Mouse (Mus musculus) embryonic stem cell, embryonic (primary cell): ENCODE data around the gene Uba2.

ENCODE experiments used
- CTCF ChIA-PET, 4 experiments: fragments of 300-600 bp in 2 of 4; fragments of 350-600 bp in 2 of 4; sonication (Branson Sonifier 250); formaldehyde crosslinking; loops; one replicate each; lab custom pipeline; 2022; ENCODE audit warnings: inconsistent platforms in 2 of 4; lab: Charles Lee
- POLR2A ChIA-PET, 4 experiments: fragments of 300-600 bp in 2 of 4; fragments of 350-600 bp in 2 of 4; sonication (Branson Sonifier 250); formaldehyde crosslinking; loops; one replicate each; lab custom pipeline; 2022; ENCODE audit warnings: antibody characterized with exemption in 4 of 4, inconsistent platforms in 1 of 4; lab: Charles Lee

Uba2 gene

DNA sequence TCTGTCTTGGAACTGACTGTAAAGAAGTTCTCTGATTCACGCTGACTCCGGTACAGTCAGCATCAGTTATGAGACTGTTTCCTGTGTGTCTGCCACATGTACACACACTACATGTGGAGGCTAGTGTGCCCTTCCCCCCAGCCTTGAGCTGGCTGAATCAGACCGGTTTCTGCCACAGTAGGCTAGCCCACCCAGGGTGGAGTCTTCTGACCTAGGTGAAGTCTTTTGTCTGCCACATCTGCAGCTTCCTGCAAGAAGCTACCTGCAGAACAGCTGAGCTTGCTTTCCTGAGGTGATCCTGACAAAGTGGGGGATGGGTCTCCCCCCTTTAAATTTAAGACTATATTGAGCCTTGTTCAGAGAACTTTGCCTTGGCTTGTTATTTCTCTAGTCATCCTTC is at the start of gene Uba2:
Gene Uba2, minus strand, starts transcription at position 146 of the 400 bp plus-strand sequence.
- CTCF ChIA-PET: interaction anchor here in 2 of 4 experiments (1.0 to 2.0 kb wide), 3 partner anchors 14 to 27 kb away, joined by 3 to 8 read pairs (median 7); partner anchors contain the start of gene Pdcd2l (in 1 of the 2)
- POLR2A ChIA-PET: interaction anchor here (0.6 to 7.6 kb wide), 56 partner anchors 9 to 401 kb away, joined by 3 to 50 read pairs (median 5); partner anchors contain the start of genes Pdcd2l (in 3 of the 4), Gpi1 (in 2 of the 4) and Wtip (in 1 of the 4)

GRCm38 (mm10) chr7:34218496-34218895 is 49.1 kb upstream of the Uba2 start:
- ChIA-PET POLR2A (interaction anchor here (0.6 to 5.5 kb wide), 15 partner anchors 8 to 83 kb away, joined by 3 to 37 read pairs (median 4); partner anchors contain the start of genes Gpi1 (in 2 of the 4) and Uba2 (in 2 of the 4)), CTCF (interaction anchor here in 1 of 4 experiments (0.6 kb wide), 1 partner anchor 20 kb away, joined by 12 read pairs; no protein-coding TSS in a partner anchor)

DNA sequence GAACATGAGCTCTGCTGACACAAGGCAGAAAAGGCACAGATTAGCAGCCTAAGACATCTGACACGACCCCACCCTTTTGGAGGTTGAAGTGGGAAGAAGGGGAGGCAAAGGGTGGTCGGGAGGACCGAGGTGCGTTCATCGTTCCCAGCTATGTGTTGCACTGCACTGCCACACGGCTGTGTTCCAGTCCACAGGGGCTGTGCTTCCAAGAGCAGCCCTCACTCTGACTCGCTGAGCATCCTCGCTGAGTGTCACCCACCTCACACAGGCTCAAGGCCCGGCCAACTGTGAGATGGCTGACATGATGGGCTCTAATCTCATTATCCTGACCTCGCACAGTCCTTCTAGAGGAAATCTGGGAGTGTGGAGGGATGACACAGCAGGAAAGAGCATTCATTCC is 47.1 kb upstream of the Uba2 start:
- CTCF ChIA-PET: interaction anchor here in 2 of 4 experiments (0.6 to 1.0 kb wide), 3 partner anchors 9 to 18 kb away, joined by 5 to 9 read pairs (median 8); no protein-coding TSS in a partner anchor
- POLR2A ChIA-PET: interaction anchor here (0.7 to 4.3 kb wide), 15 partner anchors 8 to 174 kb away, joined by 3 to 37 read pairs (median 5); partner anchors contain the start of genes Gpi1 (in 2 of the 4) and Pdcd2l (in 1 of the 4)

DNA sequence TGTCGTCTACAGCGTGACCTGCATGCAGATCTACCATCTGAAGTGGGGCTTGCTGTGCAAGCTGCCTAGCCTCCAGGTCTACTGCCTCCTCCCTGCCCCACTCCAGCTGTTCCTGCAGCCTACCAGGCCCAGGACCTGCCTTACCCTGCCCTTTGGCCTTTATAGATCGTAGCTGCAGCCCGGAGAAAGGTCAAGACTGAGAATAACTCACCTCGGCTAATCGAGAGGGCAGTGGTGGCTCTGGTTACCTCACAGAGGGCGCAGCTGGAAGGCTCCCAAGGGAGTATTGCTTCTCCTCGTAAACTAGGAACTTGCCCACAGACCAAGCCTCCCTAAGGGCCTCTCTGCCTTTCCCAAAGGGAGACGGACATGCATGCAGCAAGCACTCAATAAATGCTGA is 46.1 kb upstream of the Uba2 start:
- POLR2A ChIA-PET: interaction anchor here in 3 of 4 experiments (0.6 to 4.3 kb wide), 17 partner anchors 8 to 175 kb away, joined by 3 to 37 read pairs (median 4); partner anchors contain the start of genes Gpi1 (in 2 of the 3) and Pdcd2l (in 1 of the 3)
- CTCF ChIA-PET: no interaction called here

- ChIA-PET CTCF (no interaction called here), POLR2A (interaction anchor here in 3 of 4 experiments (1.1 to 6.4 kb wide), 17 partner anchors 7 to 74 kb away, joined by 3 to 37 read pairs (median 4); partner anchors contain the start of genes Gpi1 (in 2 of the 3) and Uba2 (in 1 of the 3))
Measured at GRCm38 (mm10) chr7:34214644-34215043, 45.2 kb upstream of the Uba2 start.

GRCm38 (mm10) chr7:34213281-34213680 is 43.9 kb upstream of the Uba2 start:
- ChIA-PET POLR2A (interaction anchor here in 3 of 4 experiments (0.6 to 6.4 kb wide), 20 partner anchors 9 to 176 kb away, joined by 3 to 37 read pairs (median 4); partner anchors contain the start of genes Gpi1 (in 2 of the 3) and Wtip (in 1 of the 3)), CTCF (interaction anchor here in 1 of 4 experiments (0.5 kb wide), 1 partner anchor 14 kb away, joined by 4 read pairs; no protein-coding TSS in a partner anchor)

DNA sequence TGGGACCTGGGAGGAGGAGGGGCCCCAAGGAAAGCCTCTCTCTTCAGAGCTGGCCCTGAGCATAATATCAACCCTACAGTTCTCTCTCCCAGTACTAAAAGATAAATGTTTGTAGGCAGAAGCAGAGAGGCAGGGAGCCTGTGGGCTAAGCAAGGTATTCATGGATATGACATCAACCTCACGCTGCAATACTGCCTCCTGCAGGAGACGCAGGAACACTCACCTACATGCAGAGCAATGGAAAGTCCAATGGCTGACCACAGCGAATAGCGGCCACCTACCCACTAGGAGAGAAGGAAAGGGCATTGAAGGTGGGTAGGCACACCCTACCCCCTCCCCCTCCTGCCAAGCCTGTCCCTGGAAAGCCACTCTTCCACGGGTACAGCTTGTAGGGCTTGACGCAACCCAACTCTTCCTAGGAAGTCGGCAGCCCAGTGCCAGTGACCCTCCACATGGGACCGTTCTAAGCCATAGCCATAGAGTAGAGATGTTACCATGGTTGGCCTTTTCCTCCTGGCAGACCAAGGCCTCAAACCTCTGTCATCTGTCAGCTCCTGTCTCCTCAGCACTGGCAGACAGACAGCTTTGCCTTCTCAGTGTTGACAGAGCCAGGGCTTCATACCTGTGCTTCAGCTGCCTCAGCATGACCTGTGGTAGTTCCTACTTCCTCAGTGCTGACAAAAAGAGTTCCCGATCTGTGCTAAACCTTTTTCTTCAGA is 38.8 kb upstream of the Uba2 start:
- ChIA-PET CTCF (interaction anchor here in 3 of 4 experiments (0.7 to 1.6 kb wide), 5 partner anchors 9 to 750 kb away, joined by 3 to 8 read pairs (median 4); partner anchors contain the start of gene Pdcd2l (in 2 of the 3)), POLR2A (interaction anchor here in 3 of 4 experiments (0.7 to 6.4 kb wide), 15 partner anchors 9 to 158 kb away, joined by 3 to 37 read pairs (median 4); partner anchors contain the start of gene Pdcd2l (in 3 of the 3))

DNA sequence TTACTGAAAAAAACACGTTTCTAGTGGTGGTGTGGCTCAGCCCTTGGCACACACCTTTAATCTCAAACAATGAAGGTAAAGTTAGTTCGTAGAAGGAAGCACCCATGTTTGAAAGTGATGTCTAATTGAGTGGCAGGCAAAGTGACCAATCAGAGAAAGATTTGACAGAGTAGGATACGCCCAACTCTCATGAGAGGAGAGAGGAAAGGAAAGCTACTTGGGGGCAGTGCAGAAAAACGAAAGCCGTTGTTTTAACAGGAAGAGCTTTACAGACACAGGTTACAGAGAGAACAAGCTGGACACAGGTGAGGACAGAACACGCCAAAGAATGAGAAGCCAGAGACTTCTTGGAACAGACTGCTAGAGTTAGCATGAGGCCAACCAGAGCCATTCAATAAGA is 36.9 kb upstream of the Uba2 start:
- CTCF ChIA-PET: interaction anchor here in 1 of 4 experiments (1.5 kb wide), 1 partner anchor 10 kb away, joined by 5 read pairs; no protein-coding TSS in a partner anchor
- POLR2A ChIA-PET: interaction anchor here (0.6 to 3.0 kb wide), 23 partner anchors 8 to 57 kb away, joined by 3 to 17 read pairs (median 4); partner anchors contain the start of genes Pdcd2l (in 3 of the 4), Gpi1 (in 1 of the 4) and Uba2 (in 1 of the 4)

DNA sequence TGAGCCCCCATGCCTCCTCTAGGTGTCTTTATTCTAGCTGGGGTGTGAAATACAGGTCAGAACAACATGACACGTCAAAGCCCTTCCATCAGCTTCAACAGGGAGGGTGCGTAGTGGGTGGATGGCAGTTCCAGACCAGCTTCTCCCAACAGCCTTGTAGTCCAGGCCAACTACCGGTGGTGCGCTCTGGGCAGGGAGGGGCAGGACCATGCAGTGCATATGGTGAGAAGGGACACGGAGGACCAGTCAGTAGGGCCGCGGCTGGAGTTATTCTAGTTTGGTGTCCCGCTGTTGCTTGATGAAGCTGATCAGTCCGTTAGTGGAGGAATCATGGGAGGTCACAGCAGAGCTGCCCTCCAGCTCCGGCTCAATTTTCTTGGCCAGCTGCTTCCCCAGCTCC is 32.7 kb upstream of the Uba2 start:
- ChIA-PET CTCF (interaction anchor here in 1 of 4 experiments (0.6 to 0.7 kb wide), 2 partner anchors 48 to 74 kb away, joined by 3 read pairs; no protein-coding TSS in a partner anchor), POLR2A (interaction anchor here (0.6 to 3.6 kb wide), 9 partner anchors 9 to 70 kb away, joined by 3 to 11 read pairs (median 4); partner anchors contain the start of gene Gpi1 (in 1 of the 4))

DNA sequence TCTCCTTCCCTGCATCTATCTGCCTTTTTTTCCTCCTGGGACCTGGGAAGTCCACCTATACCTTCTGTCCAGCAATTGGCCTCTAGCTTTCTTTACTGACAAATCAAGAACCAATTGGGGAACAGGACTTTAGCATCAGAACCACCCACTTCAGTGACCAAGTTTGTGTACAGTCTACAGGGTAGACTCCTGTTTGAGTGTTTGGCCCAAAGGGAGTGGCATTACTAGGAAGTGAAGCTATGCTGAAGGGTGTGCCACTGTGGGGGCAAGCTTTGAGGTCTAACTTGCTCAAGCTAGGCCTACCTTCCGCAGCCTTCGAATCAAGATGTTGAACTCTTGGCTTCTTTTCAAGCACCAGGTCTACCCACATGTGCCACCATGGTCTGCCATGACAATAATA is 31.4 kb upstream of the Uba2 start:
- ChIA-PET POLR2A (interaction anchor here (0.6 to 3.6 kb wide), 18 partner anchors 9 to 115 kb away, joined by 3 to 16 read pairs (median 4); partner anchors contain the start of genes Gpi1 (in 2 of the 4) and Uba2 (in 1 of the 4)), CTCF (no interaction called here)

DNA sequence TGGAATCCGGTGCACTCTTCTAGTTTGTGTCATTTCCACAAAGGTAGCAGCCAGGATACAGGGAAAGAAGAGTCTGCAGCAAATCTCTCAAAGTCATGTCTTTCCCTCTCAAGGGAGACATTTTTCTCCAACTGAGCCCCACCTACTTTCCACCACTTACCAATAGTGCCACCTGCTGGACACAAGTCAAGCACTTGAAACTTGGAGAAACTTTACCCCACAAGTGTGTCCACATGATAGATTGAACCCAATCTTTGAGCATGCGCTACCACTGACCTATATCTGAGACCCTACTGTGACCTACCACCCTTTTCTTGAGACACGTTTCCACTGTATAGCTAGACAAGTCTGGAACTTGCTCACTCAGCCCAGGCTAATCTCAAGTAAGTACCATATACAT is 28.9 kb upstream of the Uba2 start:
- POLR2A ChIA-PET: interaction anchor here in 3 of 4 experiments (0.7 to 1.3 kb wide), 5 partner anchors 8 to 113 kb away, joined by 3 to 5 read pairs (median 3); no protein-coding TSS in a partner anchor
- CTCF ChIA-PET: interaction anchor here in 2 of 4 experiments (0.6 to 0.7 kb wide), 3 partner anchors 10 to 350 kb away, joined by 3 to 9 read pairs (median 4); no protein-coding TSS in a partner anchor

DNA sequence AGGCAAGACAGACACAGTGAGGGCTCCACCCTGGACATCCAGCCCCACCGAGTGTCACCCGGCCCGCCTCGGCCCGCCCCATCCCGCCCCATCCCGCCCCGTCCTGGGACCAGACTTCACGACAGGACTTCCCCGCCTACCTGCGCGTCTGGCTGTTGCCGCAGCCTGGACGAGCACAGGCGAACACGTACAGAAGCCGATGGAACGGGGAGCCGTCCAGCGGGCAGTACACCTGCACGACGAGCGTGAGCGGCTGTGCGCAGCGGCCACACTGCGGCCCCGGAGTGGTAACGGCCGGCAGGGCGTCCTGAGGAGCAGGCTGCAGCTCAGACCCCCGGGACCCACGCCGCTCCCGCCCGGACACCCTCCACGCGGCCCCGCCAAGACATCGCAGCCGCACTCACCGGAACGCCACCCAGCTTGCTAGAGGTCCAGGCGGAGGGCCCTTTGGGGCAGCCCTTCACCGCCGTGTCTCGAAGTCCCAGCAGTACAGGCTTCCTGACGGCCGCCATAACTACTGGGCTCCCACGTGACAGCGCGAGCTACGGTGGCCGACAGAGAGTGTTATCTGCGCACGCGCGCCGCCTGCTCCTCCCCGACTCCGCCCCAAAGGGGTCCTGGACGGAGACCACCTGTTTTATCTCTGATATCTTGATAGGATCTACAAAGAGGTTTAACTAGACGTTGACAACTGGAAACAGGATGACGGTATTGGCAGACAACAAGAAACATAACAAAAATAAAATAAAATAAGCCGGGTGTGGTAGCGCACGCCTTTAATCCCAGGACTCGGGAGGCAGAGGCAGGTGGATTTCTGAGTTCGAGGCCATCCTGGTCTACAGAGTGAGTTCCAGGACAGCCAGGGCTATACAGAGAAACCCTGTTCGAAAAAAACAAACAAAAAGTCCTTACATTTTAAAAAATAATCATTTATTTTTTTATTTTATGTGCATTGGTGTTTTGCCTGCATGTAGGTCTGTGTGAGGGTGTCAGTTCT is 27.0 kb upstream of the Uba2 start, which contains the start of gene Pdcd2l:
Gene Pdcd2l, minus strand, starts transcription at position 530 of the 997 bp plus-strand sequence.
- ChIA-PET POLR2A (interaction anchor here (0.6 to 6.2 kb wide), 40 partner anchors 9 to 473 kb away, joined by 3 to 50 read pairs (median 4); partner anchors contain the start of genes Uba2 (in 3 of the 4) and Gpi1 (in 2 of the 4)), CTCF (interaction anchor here in 2 of 4 experiments (0.5 to 1.4 kb wide), 10 partner anchors 12 to 119 kb away, joined by 3 to 5 read pairs (median 3); partner anchors contain the start of gene Uba2 (in 1 of the 2))

DNA sequence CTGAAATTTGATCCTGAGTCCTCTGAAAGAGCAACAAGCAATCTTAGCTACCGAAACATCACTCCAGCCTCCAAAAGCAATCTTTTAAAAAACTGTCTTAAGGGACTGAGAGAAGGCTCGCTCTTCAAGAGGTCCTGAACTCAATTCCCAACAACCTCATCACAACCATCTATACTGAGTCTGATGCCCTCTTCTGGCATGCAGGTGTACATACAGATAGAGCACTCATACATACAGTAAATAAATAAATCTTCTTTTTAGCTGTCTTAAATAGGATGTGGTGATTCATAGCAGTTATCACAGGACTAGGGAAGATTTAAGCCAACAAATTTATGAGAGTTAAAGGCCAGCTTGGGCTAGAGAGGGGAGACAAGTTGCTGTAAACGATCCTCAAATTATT is 26.2 kb upstream of the Uba2 start:
- ChIA-PET POLR2A (interaction anchor here (0.7 to 6.2 kb wide), 31 partner anchors 8 to 474 kb away, joined by 3 to 50 read pairs (median 4); partner anchors contain the start of genes Uba2 (in 3 of the 4) and Gpi1 (in 2 of the 4)), CTCF (interaction anchor here in 2 of 4 experiments (0.7 to 1.4 kb wide), 5 partner anchors 12 to 54 kb away, joined by 3 to 5 read pairs (median 4); no protein-coding TSS in a partner anchor)

- CTCF ChIA-PET: interaction anchor here in 1 of 4 experiments (0.7 kb wide), 1 partner anchor 34 kb away, joined by 7 read pairs; no protein-coding TSS in a partner anchor
- POLR2A ChIA-PET: interaction anchor here (0.6 to 6.2 kb wide), 9 partner anchors 10 to 1472 kb away, joined by 3 to 50 read pairs (median 4); partner anchors contain the start of gene Uba2 (in 2 of the 4)
Measured at GRCm38 (mm10) chr7:34192825-34193224, 23.4 kb upstream of the Uba2 start.

DNA sequence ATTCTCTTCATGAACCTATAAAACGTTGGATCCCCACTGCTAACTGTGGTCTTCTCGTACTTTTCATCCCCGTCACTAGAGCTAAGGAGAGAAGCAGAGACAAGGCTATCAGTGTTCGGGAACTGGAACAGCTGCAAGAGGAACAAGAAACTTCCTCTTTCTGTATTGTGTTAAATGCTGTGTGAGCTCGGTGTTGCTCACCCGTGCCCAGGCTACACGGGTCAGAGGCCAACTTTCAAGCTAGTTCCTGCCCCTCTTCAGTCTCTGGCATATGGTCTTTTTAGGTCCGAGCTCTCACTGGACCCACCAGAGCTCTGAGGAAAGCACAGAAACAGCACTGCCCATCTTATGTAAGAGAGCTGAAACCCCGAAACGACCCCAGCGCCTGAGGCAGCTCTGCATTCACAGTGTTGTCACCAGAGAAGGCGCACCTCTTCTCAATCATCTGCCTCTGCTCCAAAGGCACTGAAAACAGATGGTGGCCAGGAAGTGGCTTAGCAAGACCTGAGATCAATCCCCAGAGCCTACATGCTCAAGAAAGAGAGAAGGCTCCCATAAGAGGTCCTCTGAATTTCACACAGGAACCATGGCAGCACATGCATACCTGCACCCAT is 20.1 kb upstream of the Uba2 start:
- POLR2A ChIA-PET: interaction anchor here in 3 of 4 experiments (0.7 to 3.3 kb wide), 12 partner anchors 13 to 59 kb away, joined by 3 to 14 read pairs (median 4); partner anchors contain the start of genes Uba2 (in 2 of the 3) and Gpi1 (in 1 of the 3)
- CTCF ChIA-PET: no interaction called here
